Mouse (Mus musculus) gastrocnemius, adult 2 months (tissue): ENCODE results near the gene Hist1h3g. TPM values are rescaled to one million over a fixed set of nuclear protein-coding genes. Genes with fewer than 3 reads are reported as not detected.
A peak's percentile ranks its signal among the peaks of the same experiment; 100 is the strongest.

ENCODE experiments used
- DNase-seq: peaks from one replicate; pipeline ENCODE4 v3.0.0; 2022
- H3K27ac ChIP-seq: fragments of 200-600 bp; 2 replicates; pipeline ENCODE4 v1.8.1; 2022; ENCODE audit warnings: mild to moderate bottlenecking
- H3K4me3 ChIP-seq: fragments of 200-600 bp; 2 replicates; pipeline ENCODE4 v1.8.1; 2022; ENCODE audit warnings: mild to moderate bottlenecking, moderate library complexity
- CTCF ChIP-seq: fragments of 200-600 bp; IDR thresholded peaks from 2 replicates; pipeline ENCODE4 v1.8.1; 2022; ENCODE audit warnings: antibody characterized with exemption, mild to moderate bottlenecking, moderate library complexity
- intact Hi-C: fragments of 180-260 bp; cut with DNase I; formaldehyde crosslinking; loops from one replicate; pipeline ENCODE4 v1.15.1; 2025
- total RNA-seq, 2 experiments: library from RNA; stranded (reverse); gene quantifications; 2 replicates each; pipeline ENCODE4 v1.2.3; 2021

Hist1h3g gene
- total RNA-seq, 2 experiments from 2014 or later: not detected

- no peak for TF ChIP-seq CTCF
- intact Hi-C loops: loop anchor here (2.0 to 10.0 kb wide), 4 partner anchors 71 to 1573 kb away; partner anchors contain the start of gene Zfp184
- DNase-seq: peak; percentile 85
- Histone ChIP-seq H3K27ac (peak overlapping the region; percentile 82), H3K4me3 (peak overlapping the region; percentile 78)
Observed at GRCm38 (mm10) chr13:23517603-23518294, 17.5 kb upstream of the Hist1h3g start.

- DNase-seq: no peak
- H3K4me3 ChIP-seq: peak overlapping the region; percentile 78
- H3K27ac ChIP-seq: peak overlapping the region; percentile 70
- intact Hi-C loops: loop anchor here (2.0 to 10.0 kb wide), 3 partner anchors 81 to 1573 kb away; partner anchors contain the start of gene Zfp184
- TF ChIP-seq CTCF: no peak
Observed at GRCm38 (mm10) chr13:23518295-23518603, 17.0 kb upstream of the Hist1h3g start.

- intact Hi-C loops: loop anchor here (2.0 to 10.0 kb wide), 3 partner anchors 82 to 1574 kb away; partner anchors contain the start of gene Zfp184
- DNase-seq: peak; percentile 64
- TF ChIP-seq CTCF: no peak
- Histone ChIP-seq H3K27ac (peak overlapping the region; percentile 70), H3K4me3 (peak overlapping the region; percentile 78)
Observed at GRCm38 (mm10) chr13:23518885-23519284, 16.3 kb upstream of the Hist1h3g start.

- Histone ChIP-seq H3K27ac (peak overlapping the region; percentile 50), H3K4me3 (peak overlapping the region; percentile 78)
- intact Hi-C loops: loop anchor here (2.0 to 10.0 kb wide), 3 partner anchors 83 to 1575 kb away; partner anchors contain the start of gene Zfp184
- no peak for TF ChIP-seq CTCF
- peak; percentile 71 for DNase-seq
Observed at GRCm38 (mm10) chr13:23519416-23519815, 15.8 kb upstream of the Hist1h3g start.

- Histone ChIP-seq H3K4me3 (peak overlapping the region; percentile 47), H3K27ac (no peak overlapping the region)
- no peak for TF ChIP-seq CTCF
- DNase-seq: peak; percentile 76
- intact Hi-C loops: loop anchor here (5.0 kb wide), 1 partner anchor 76 kb away; no protein-coding TSS in a partner anchor
Observed at GRCm38 (mm10) chr13:23521703-23522102, 13.5 kb upstream of the Hist1h3g start.

- H3K4me3 ChIP-seq: no peak overlapping the region
- H3K27ac ChIP-seq: no peak overlapping the region
- no peak for TF ChIP-seq CTCF
- intact Hi-C loops: loop anchor here (5.0 kb wide), 1 partner anchor 73 kb away; no protein-coding TSS in a partner anchor
- no peak for DNase-seq
Observed at GRCm38 (mm10) chr13:23523976-23524375, 11.2 kb upstream of the Hist1h3g start.

GRCm38 (mm10) chr13:23524654-23525053 lies 10.6 kb upstream of the Hist1h3g start:
- peak; percentile 97 for TF ChIP-seq CTCF
- DNase-seq: peak; percentile 76
- Histone ChIP-seq H3K27ac (no peak overlapping the region), H3K4me3 (no peak overlapping the region)
- intact Hi-C loops: loop anchor here (5.0 kb wide), 1 partner anchor 73 kb away; no protein-coding TSS in a partner anchor

- intact Hi-C loops: no loop called here
- H3K4me3 ChIP-seq: peak overlapping the region; percentile 73
- H3K27ac ChIP-seq: no peak overlapping the region
- no peak for DNase-seq
- TF ChIP-seq CTCF: no peak
Observed at GRCm38 (mm10) chr13:23525901-23526300, 9.3 kb upstream of the Hist1h3g start.

- peak; percentile 85 for DNase-seq
- TF ChIP-seq CTCF: no peak
- intact Hi-C loops: no loop called here
- Histone ChIP-seq H3K4me3 (peak overlapping the region; percentile 73), H3K27ac (peak overlapping the region; percentile 20; the same call in 1 of the 2 replicates)
Observed at GRCm38 (mm10) chr13:23526312-23526711, 8.9 kb upstream of the Hist1h3g start.

- Histone ChIP-seq H3K27ac (no peak overlapping the region), H3K4me3 (no peak overlapping the region)
- no peak for DNase-seq
- intact Hi-C loops: no loop called here
- no peak for TF ChIP-seq CTCF
Observed at GRCm38 (mm10) chr13:23529005-23529404, 6.2 kb upstream of the Hist1h3g start.

GRCm38 (mm10) chr13:23529480-23530165 lies 5.6 kb upstream of the Hist1h3g start:
- peak overlapping the region; percentile 95 for H3K27ac ChIP-seq
- intact Hi-C loops: loop anchor here (5.0 kb wide), 2 partner anchors 53 to 1817 kb away; partner anchors contain the start of gene Hist1h4d
- no peak for TF ChIP-seq CTCF
- peak overlapping the region; percentile 91 for H3K4me3 ChIP-seq
- no peak for DNase-seq

GRCm38 (mm10) chr13:23530181-23530900 lies 4.9 kb upstream of the Hist1h3g start:
- DNase-seq: peak; percentile 59
- Histone ChIP-seq H3K4me3 (peak overlapping the region; percentile 91), H3K27ac (peak overlapping the region; percentile 95)
- no peak for TF ChIP-seq CTCF
- intact Hi-C loops: loop anchor here (5.0 kb wide), 2 partner anchors 52 to 1818 kb away; partner anchors contain the start of gene Hist1h4d
